Mouse (Mus musculus) gastrocnemius, postnatal 10 days (tissue): Measurements from ENCODE around the gene Tirap. TPM values are rescaled to one million over a fixed set of nuclear protein-coding genes. Genes with fewer than 3 reads are reported as not detected.

ENCODE experiments used
- DNase-seq: peaks from one replicate; pipeline ENCODE4 v3.0.0; 2021; ENCODE audit warnings: mixed read lengths
- long read RNA-seq, 2 experiments: library from polyadenylated mRNA; stranded (forward); transcript quantifications; one replicate each; pipeline ENCODE4 v2.0.0; 2021
- total RNA-seq, 2 experiments: library from RNA; stranded (reverse); gene quantifications; 2 replicates each; pipeline ENCODE4 v1.2.3; 2021

Tirap gene
- 10 to 100 TPM; 17.1 to 18.4 TPM for total RNA-seq
- long read RNA-seq, experiment 1, full-length matches to known transcripts, result 16 of 23 reads
- long read RNA-seq, experiment 1, partial matches to known transcripts, result 1 of 23 reads
- long read RNA-seq, experiment 1, other reads (novel, unspliced or antisense), result 6 of 23 reads
- long read RNA-seq, experiment 2, transcript Tirap-205 (7 exons, 1,783 nt), result major isoform, 12 of 20 reads
- long read RNA-seq, experiment 2, partial matches to known transcripts, result 2 of 20 reads
- long read RNA-seq, experiment 2, other reads (novel, unspliced or antisense), result 2 of 20 reads

DNA sequence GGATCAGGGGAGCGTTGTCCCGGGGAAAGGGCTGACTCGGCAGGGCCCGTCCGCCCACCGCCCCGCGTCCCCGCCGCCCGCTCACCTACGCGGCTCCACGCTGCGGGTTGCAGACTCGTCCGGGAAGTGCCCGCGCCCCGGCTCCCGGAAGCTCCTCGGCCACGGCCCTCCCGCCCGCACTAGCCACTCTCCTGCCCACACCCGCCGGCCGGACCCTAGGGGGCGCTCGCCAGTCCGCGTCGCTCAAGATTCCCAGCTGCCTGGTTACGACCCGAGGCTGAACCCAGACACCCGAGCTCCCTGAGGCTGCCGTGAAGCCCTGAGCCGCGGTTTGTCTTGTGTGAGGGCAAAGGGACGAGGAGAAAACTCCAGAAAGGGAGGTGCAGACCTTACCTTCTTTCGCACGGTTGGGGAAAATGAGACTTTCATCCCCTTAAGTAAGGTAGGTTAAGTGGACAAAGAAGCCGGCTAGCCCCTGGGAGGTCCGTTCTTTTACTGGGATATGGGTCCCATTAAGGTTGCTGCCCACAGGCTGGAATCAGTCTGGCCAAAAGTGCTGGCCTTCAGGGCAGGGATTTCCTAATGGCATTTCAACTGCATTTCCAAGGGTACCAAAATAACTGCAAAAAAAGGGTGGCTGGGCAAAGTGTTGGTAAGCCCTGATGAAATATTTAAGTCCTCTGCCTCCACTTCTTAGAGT is at the start of gene Tirap, which contains the start of gene Srpr:
TSS of gene Tirap (minus strand) at position 520 of the 700 bp plus-strand sequence.
TSS of gene Srpr (plus strand) at position 404 of the 700 bp plus-strand sequence.
- peak; percentile 97 for DNase-seq

DNA sequence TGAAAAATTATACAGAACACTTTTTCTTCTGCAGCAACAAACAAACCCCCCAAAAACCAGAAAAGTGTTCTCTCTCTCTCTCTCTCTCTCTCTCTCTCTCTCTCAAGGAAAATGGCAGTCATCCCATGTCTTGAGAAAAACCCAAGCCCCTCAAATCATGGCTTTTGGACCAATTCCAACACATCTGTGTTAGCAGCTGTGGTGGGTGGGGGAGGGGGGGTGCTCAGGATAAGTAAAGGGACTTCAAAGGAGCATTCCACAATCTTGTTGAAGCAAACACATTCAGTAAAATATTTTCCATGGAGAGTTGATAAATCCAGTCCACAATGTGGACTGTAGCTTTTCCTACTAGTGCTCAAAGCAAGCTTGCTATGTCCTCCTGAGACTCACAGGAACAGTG is 49.4 kb upstream of the Tirap start:
- no peak for DNase-seq

DNA sequence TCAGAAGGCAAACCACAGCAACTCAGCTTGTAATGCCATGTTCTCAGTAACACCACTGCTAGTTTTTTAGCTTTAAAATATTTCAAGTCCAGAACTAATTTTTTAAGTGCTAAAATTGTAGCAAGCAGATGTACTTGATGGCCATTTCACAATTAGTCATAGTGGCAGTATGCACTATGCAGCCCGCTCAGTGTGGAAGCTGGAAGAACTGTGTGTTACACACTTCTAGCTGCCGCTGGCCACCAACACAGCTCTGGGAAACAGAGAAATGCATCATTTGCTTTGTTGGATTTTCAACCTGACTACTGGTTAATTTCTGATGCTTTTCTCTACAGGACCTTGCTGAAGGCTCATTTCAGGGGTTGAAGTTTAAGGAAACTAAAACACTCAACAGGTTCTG is 47.3 kb upstream of the Tirap start:
- no peak for DNase-seq

DNA sequence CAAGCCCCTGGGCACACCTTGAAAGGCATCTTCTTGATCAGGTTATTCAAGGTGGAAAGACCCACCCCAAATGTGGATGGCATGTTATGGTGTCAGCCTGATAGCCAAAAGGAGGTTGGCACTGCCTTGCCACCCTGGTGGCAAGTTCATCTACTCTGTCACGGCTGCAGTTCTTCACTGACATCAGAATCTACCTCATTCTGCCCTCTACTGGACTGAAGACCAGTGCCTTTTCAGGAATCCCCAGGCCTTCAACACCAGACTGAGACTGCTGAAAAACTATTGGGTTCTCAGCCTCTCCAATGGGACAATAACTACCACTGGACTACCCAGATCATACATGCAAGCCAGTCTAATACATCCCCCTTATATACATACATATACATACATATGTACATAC is 39.6 kb upstream of the Tirap start:
- no peak for DNase-seq

DNA sequence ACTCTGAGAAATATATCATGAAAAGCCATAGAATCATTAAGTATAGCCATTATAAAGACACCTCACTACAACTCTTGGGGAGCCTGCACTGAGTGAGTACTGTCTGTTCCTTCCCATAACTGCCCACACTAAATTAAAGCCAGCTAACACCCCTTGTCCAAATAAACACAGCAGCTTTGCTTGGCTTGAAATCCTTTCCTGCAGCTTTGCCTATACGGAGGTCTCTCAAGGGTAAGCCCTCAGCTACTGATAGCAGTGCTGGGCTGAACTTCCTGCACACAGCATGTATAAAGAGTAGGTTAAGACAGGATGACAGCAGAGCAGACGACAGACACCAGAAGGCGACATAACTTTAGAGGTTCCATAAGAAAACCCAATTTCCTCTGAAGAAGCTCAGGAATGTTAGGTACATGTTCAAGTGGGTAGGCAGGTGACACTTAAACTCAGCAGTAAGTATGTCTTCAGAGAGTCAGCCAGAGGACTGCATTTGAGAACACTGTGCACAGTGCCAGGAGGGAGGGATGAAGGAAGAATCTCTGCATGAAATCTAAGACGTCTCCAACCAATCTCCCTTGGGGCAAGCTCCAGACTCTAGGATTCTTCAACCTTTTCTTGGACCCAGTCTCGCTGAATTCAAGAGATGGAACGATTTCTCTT is 39.0 kb upstream of the Tirap start:
- no peak for DNase-seq

DNA sequence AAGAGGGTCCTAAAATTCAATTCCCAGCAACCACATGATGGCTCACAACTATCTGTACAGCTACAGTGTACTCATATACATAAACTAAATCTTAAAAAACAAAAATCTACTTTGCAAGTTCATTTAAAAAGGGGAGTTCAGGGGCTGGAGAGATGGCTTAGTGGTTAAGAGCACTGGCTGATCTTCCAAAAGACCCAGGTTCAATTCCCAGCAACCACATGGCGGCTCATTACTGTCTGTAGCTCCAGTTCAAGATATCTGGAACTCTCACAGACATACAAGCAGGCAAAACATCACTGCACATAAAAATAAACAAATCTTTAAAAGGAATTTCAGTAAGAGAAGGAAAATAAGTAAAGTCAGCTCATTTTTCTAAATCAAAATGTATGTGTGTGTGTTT is 38.3 kb upstream of the Tirap start:
- DNase-seq, result no peak

DNA sequence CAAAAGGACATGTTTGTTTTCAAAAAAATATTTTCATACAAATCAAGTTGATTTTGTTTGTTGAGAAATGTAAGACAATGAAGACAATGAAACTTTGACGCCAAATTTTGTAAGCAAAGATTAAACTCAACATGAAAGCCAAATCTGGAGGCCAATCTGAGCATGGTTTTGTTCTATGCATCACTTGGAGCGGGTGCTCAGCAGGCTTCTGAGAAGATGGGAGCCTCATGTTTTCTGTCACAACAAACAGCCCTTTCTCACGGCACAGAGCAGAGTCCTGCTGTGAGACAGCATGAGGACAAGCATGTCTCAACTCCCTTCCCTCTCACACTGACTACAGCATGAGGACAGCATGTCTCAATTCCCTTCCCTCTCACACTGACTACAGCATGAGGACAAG is 35.9 kb upstream of the Tirap start:
- no peak for DNase-seq

DNA sequence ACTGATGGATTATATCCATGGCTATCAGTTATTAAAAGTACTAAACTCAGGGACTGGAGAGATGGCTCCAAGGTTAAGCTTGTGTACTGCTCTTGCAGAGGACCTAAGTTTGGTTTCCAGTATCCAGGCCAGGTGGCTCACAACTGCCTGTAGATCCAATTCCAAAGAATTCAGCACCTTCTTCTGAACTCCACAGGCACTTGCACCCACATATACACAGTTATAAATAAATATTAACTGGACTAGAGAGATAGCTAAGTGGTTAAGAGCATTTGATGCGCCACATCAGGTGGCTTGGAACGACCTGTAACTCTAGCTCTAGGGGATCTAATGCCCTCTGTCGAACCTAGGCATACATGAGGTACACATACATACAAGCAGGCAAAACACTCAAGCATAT is 28.6 kb upstream of the Tirap start:
- no peak for DNase-seq

DNA sequence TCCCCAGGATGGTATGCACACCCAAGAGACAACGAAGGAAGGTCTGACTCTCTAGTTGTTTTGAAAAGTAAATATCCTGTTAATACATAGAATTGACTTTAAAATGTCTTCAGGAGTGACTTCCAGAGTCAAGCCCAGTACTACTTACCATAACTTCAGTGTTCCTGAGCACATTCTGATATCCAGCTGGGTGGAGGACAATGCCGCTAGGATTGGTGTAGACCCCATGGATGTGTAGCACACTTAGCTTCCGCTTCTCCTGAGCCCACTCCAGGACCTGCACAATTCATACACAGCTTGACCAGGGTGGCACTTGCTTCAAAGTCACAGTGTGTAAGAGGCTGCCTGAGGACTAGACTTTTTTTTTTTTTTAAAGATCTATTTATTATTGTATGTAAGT is 23.4 kb upstream of the Tirap start:
- no peak for DNase-seq

DNA sequence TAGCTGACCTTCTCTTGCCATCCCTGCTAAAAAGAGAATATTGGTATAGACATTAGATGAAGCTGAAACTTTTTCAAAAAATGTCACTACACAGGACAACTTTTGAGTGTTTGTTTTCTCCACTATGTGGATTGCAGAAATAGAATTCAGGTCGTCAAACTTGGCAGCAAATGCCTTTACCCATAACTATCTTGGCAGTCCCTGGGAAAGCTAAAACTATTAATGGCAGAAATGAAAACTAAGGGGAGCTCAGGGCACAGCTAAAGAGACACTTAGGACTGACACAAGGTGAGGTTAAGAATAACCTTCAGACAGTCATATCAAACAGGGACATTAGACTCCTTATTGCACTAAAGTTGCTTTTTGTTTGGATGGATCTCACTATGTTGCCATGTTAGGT is 17.9 kb upstream of the Tirap start:
- no peak for DNase-seq

DNA sequence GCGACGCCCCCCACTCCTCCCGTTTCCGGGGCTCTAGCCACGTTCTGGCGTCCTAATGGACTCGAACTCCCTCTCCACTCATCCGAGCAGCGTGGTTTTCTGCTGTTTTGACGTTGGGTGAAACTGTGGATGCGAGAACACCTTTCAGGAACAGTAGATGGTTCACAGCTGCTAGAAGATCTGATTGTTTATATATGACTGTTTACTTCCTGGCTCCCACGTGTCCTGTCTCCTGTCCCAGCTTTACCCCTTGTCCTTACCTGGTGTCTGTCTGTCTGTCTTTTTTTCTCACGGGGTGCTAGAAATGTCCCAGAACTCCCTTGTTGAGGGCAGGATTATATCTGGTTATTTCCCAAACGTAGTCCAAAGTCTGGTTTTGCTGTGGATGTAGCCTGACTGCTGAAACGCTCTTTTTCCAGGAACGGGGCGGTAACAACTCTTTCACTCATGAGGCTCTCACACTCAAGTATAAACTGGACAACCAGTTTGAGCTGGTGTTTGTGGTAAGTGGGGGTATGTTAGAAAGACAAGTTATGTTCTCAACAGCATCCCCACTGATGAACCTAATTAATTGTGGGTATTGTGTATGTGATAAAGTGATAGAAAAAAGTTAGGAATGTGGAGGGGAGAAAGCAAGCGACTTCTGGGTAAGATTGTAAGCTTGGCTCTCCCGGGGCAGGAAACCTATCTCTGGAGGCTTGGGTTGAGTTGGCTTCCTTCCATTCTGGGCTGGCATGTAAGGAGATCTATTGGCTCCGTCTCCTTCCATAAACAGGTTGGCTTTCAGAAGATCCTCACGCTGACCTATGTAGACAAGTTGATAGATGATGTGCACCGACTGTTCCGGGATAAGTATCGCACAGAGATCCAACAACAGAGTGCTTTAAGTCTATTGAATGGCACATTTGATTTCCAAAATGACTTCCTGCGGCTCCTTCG is 11.8 kb upstream of the Tirap start:
- DNase-seq, result peak; percentile 34

DNA sequence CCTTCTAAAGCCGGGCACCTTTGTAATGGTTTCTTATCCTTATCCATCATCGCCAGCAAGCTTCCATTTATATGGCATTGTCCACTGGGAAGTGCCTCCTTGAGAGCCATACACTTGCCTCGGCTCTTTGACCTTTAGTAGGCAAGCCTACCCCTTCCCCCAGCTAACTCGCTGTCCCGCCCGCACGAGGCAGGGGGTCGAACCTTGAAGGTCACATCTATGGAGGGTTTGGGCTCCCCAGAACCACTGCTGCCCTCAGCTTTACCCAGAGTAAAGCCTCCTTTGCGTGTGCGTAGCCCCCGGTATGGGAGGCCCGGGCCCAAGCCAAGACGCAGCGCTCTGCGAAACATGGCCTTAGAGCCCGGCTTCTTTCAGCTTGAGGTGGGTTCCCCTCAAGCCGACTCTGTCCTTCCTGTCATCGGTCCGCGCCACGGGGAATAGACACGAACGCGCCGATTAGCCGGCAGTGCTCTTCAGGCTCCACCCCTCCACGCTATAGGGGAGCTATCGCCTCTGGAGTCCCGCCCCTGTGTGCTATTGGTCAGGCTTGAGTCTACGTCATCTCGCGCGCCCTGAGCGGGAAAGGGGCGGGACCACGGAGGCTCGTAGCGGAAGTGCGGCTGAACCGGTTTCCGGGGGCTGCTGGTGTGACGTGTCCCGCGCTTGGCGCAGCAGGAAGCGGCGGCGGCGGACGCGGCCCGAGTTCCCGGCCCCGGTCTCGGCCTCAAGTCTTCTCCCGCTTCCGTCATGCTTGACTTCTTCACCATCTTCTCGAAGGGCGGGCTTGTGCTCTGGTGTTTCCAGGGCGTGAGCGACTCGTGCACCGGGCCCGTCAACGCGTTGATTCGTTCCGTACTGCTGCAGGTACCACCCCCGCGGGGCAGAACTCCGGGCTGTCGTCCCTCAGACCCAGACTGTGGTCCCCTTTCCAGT is 10.7 kb upstream of the Tirap start, which contains the start of gene Foxred1:
TSS of gene Foxred1 (minus strand) at position 514 of the 933 bp plus-strand sequence.
- DNase-seq, result peak; percentile 98

DNA sequence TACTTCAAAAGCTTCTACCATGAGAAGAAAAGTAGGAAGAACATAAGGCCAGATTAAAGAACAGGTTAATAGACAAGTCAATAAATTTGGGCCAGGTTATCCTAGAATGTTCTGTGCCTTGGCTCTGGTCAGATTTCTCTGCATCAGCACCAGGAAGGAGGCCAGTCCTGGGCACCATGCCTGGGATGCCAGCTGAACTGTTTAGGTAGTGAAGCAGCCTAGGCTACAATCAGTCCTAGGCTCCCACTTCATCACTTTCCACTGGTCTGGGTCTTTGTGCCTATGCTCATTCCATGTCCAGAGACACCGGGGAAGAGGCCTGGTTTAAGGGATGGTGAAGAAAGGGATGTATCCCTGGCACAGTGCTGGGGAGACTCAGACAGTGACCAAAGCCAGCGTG is 4.3 kb upstream of the Tirap start:
- peak; percentile 57 for DNase-seq

DNA sequence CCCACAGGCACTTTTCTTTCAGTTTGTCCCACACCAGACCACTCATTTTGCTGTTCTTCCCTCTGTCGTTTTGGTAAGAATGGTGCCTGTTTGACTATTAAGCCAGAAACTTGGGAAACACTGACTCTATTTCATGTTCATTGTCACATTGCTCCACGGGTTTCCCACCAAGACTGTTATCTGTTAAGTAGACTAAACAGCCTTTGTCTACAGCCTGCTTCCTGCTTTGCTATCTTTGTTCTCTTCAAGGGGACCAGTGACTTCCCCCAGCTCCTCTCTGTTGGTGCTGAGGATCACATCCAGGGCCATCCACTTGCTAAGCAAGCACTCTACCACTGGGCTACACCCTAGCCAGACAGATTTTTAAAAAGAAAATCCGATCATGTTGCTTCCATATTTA is 3.4 kb upstream of the Tirap start:
- no peak for DNase-seq

DNA sequence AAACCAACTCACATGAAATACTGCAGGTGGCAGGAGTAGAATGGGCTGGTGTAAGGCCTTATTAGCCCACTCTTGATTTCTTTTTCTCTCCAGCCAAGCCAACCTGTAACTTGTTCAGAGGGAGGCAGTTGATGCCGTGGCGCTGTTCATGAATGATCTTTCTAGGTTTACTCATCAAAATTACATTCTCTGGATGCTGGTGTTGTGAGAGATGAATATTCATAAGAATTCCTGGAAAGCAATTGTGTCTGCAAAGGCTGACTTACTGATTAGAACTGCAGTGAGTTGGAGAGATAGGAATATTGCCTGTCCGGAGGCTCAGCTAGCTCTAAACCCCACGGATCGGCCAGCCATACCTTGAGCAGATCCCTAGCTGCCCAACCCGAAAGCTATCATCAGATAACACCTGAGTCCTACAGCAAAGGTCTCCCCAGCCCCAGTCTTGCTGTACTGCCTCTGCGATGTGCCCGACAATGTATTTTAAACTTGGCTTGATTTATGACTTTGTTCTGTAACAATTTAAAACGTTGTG is 504 bp upstream of the Tirap start:
- DNase-seq, result no peak

DNA sequence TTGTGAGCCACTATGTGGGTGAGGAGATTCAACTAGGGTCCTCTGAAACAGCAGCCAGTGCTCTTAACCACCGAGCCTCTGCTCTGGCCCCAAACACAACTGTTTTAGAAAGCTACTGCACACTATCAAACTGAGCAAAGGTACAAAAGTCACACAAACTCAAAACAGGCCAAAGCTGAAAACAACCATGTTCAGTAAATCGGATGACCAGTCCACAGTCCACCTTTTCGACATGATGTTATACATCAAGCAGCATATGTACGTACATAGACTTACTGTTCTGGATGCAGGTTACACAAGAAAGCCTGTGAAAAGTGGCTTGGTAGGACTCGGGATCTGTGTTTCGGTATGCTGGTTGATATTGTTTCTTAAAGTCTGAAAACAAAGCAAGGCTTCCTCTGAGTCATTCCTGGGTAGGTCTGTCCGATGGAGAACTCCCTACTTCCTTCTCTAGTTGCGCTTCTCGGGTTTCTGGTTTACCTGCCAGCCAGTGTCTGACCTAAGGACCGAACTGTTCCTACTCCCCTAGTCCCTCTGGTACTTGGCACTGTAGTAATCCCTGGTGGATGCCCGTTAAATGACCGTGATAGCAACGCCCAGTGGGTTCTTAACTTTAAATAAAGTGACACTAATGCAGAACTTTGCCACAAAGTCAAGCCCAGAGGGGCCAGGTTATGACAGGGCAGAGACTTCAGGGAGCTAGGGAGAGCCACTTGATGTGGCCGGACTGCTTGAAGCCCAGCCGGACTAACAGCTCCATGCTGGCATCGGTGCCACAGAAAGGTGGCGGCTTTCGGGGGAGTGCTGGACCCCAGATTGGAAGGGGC is 933 bp downstream of the Tirap start:
- DNase-seq, result no peak

DNA sequence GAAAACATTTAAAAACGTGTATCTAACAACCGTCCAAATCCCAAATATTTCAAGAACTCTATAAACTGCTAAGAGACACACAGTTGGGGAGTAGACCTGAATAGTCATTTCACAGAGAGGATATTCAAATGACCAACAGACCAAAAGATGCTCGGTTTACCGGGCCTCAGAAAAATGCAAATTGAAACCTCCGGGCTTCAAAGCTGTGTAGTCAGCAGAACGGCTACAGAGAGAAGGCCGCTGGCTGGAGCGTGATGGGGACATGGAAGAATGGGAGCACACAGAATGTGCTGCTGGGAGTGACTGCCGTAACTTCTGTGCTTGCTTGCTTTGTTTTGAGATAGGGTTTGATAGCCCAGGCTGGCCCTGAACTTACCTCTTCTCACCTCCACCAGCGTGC is 1.7 kb downstream of the Tirap start:
- DNase-seq, result no peak

DNA sequence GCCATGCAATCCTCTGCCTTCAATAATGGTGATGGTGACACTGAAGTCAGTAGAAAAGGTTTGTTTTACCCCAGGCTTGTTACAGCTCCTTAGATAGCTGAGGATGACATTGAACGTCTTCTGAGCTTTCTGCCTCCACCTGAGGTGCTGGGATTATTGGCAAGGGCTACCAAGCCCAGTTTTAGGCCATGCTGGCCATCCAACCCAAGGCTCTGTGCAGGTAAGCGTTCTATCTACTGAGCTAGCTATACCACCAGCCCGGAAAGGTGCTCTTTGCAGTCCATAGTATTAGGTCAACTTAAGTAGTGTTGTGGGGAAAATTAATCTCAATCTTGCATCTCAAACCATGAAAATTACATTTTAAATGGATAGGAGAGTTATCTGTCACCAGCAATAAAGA is 2.5 kb downstream of the Tirap start:
- no peak for DNase-seq

DNA sequence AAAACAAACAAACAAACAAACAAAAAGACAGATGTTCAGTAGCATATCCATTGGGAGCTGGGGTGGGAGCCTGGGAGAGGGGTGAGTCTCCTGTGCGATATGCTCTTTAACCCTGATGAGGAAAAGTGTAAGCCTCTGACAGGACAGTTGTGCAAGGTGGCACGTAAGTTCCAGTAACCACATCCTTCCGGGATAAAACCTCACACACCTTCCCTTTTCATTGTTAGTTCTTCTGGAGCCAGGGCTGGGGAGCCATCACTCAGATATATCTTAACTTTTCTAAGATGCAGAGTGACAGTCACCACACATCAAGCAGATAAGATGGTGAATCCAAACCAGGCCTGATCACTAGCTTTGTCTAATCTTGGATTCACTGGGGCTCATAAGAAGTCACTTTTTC is 6.0 kb downstream of the Tirap start:
- DNase-seq, result no peak

DNA sequence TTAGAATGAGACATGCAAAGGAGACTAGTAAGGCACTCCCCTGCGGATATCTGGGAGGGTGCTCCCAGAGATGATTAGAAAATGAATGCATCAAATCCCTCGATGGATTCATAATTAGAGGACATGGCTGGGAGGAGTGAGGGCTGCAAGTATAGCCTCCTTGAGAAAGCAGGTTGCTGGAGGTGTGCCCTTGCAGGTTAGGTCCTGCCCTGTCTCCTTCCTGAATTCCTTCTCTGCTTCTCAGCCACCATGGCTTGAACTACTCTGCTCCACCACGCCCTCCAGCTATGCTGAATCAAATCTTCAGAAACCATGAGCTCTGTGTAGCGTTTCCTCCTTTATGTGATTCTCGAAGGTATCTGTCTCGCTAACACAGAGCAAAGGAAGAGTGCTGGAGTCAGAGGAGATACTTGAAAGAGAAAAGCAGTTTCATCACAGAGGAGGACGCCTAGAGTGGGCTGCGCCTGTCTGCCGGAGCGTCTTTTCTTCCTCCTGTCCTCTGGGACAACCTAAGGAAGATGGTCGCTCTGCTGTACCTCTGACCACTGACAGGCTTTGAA is 7.0 kb downstream of the Tirap start:
- DNase-seq, result no peak
